In the genomic region with DNA sequence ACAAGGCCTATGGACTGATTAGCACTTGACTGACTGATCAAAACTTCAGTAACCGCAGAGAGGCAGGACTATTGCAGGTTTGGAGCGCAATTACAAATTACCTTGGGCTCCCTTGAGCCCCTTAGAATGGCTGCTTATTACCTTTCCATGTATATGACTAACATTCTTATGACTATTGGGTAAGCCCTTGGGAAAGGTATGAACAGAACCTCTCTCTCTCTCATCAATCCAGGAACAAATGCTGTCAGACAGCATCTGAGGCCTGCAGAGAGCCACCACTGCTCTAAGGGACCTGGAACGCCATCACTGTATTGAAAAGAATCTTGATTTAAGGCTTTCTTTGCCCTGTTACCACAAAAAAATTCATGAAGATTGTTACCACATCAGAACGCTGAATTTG, we compare ENCODE assay signal across 24 mouse cellular contexts.
"Had no signal": no experiment of that assay in that cellular context is flagged by ENCODE, and none has a peak within 500 bp of the region (broad histone marks: within the 10 kb centered on the region; RNA-seq: fewer than 3 reads in every experiment).

No protein-coding gene starts in this region.

- DNase-seq: gastrocnemius, adult 2 months; gastrocnemius, postnatal 10 days; gastrocnemius, postnatal 25 days; heart, postnatal 10 days; heart, postnatal 4 days; kidney, adult 18-20 months; kidney, adult 8-10 months; kidney, postnatal 10 days; kidney, postnatal 25 days; kidney, postnatal 4 days; liver; liver, embryonic 13.5 days had no signal

- H3K4me3 ChIP-seq: gastrocnemius, adult 2 months; heart, embryonic 10.5 days; heart, embryonic 12.5 days; hindbrain, embryonic 10.5 days; intestine, embryonic 15.5 days; layer of hippocampus, adult 2 months; left cerebral cortex, adult 2 months; limb, embryonic 10.5 days; limb, embryonic 12.5 days; liver, embryonic 13.5 days had no signal

- H3K36me3 ChIP-seq: heart, embryonic 10.5 days; heart, embryonic 12.5 days; hindbrain, embryonic 10.5 days; intestine, embryonic 15.5 days; limb, embryonic 10.5 days; limb, embryonic 12.5 days; liver, embryonic 13.5 days had no signal

- H3K27ac ChIP-seq: gastrocnemius, adult 2 months; heart, embryonic 10.5 days; hindbrain, embryonic 10.5 days; hindbrain, embryonic 14.5 days; intestine, embryonic 15.5 days; left cerebral cortex, adult 2 months; limb, embryonic 10.5 days; limb, embryonic 12.5 days; liver, embryonic 13.5 days had no signal

- ATAC-seq: inflammation-experienced regulatory T-cells, adult 6 months; intestine, embryonic 15.5 days; intestine, postnatal 0 days had no signal

- H3K4me1 ChIP-seq: heart, embryonic 10.5 days; heart, embryonic 12.5 days; intestine, embryonic 15.5 days; limb, embryonic 10.5 days; limb, embryonic 12.5 days; liver, embryonic 13.5 days had no signal

- H3K9ac ChIP-seq: heart, embryonic 12.5 days; hindbrain, embryonic 14.5 days; intestine, embryonic 15.5 days; limb, embryonic 12.5 days; liver, embryonic 13.5 days had no signal

- H3K27me3 ChIP-seq: heart, embryonic 12.5 days; intestine, embryonic 15.5 days; limb, embryonic 12.5 days; liver, embryonic 13.5 days had no signal

- H3K4me2 ChIP-seq: heart, embryonic 12.5 days; hindbrain, embryonic 14.5 days; intestine, embryonic 15.5 days; limb, embryonic 12.5 days; liver, embryonic 11.5 days; liver, embryonic 13.5 days had no signal

- H3K9me3 ChIP-seq: heart, embryonic 10.5 days; heart, embryonic 12.5 days; hindbrain, embryonic 10.5 days; intestine, embryonic 15.5 days; limb, embryonic 10.5 days; limb, embryonic 12.5 days; liver, embryonic 13.5 days had no signal
